8 mouse cellular contexts compared by ENCODE assay signal in the genomic region with DNA sequence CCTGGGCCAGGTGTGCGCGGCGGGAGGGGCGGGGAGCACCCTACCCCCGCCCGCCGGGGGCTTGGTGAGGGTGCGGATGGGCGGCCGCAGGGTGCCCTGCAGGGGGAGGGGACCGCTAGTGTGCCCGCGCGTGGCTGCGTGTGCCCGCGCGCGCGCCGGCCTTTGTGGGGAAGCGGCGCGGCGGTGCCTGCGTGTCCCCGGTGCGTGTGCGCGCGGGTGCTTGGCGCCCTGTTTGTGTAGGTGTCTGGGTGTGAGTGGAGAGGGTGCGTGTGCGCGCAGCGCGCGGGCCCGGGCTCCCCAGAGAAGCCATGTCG. TPM values are rescaled to one million over a fixed set of nuclear protein-coding genes. Genes with fewer than 3 reads are reported as not detected.
DNase-seq lines count a peak whose midpoint lies in the region; ATAC-seq and TF ChIP-seq lines count a peak whose summit lies in the region.

No protein-coding gene starts in this region.

- no peaks in the 10 kb centered on the region for H3K36me3 ChIP-seq in heart, adult 2 months (ENCODE audit: control insufficient read depth, insufficient read depth, low read length)
- H3K36me3 ChIP-seq in E14TG2a.4 (ENCODE audit: insufficient read depth, low read length): peaks cover 21% of the 10 kb centered on the region
- H3K36me3 ChIP-seq in embryonic facial prominence, embryonic 10.5 days (replicated peaks): peaks cover 11% of the 10 kb centered on the region
- no peaks in the 10 kb centered on the region for H3K36me3 ChIP-seq in intestine, postnatal 0 days (ENCODE audit: control insufficient read depth, insufficient read depth)
- no peaks in the 10 kb centered on the region for H3K36me3 ChIP-seq in stomach, embryonic 14.5 days (ENCODE audit: control insufficient read depth, insufficient read depth, low read length)

- H3K9ac ChIP-seq in heart, adult 2 months (ENCODE audit: low read depth, low read length): peak overlapping the region; percentile 91
- peak overlapping the region; percentile 49 for H3K9ac ChIP-seq in intestine, postnatal 0 days (ENCODE audit: low read depth, low read length)
- peak overlapping the region; percentile 80 for H3K9ac ChIP-seq in stomach, embryonic 14.5 days (replicated peaks; ENCODE audit: low read depth, low read length)

- no peaks in the 10 kb centered on the region for H3K27me3 ChIP-seq in heart, adult 2 months (ENCODE audit: control insufficient read depth, insufficient read depth, low read length)
- peaks cover 14% of the 10 kb centered on the region for H3K27me3 ChIP-seq in E14TG2a.4 (ENCODE audit: insufficient read depth, low read length)
- H3K27me3 ChIP-seq in embryonic facial prominence, embryonic 10.5 days (replicated peaks; ENCODE audit: low read depth, poor library complexity, severe bottlenecking): peaks cover 24% of the 10 kb centered on the region
- peaks cover 29% of the 10 kb centered on the region for H3K27me3 ChIP-seq in intestine, postnatal 0 days (replicated peaks; ENCODE audit: control insufficient read depth, insufficient read depth, low read length)
- no peaks in the 10 kb centered on the region for H3K27me3 ChIP-seq in stomach, embryonic 14.5 days (ENCODE audit: control insufficient read depth, insufficient read depth, low read length)

- DNase-seq in heart, adult 2 months: no peak
- DNase-seq in heart, adult 9 months (ENCODE audit: low spot score in 2 of 2): no peak
- peak; percentile 55 for DNase-seq in embryonic facial prominence, embryonic 10.5 days (ENCODE audit: low spot score)
- DNase-seq in lung, postnatal 4 days: peak; percentile 39 to 60
- DNase-seq in urinary bladder, adult 2 months (ENCODE audit: low spot score): no peak

- TF ChIP-seq EP300 in heart, adult 2 months (IDR thresholded peaks at IDR 0.05; ENCODE audit: insufficient read depth, low read depth, low read length): no peak

- TF ChIP-seq POLR2A in heart, adult 2 months (IDR thresholded peaks at IDR 0.05; ENCODE audit: insufficient read depth, low read depth, low read length): no peak

- no peak for ATAC-seq in intestine, postnatal 0 days
- no peak for ATAC-seq in stomach, embryonic 14.5 days (ENCODE audit: insufficient number of reproducible peaks, insufficient read depth, low FRiP score, low read depth)

- no peaks in the 10 kb centered on the region for H3K9me3 ChIP-seq in E14TG2a.4 (ENCODE audit: low read length)
- H3K9me3 ChIP-seq in embryonic facial prominence, embryonic 10.5 days: no peaks in the 10 kb centered on the region
- no peaks in the 10 kb centered on the region for H3K9me3 ChIP-seq in intestine, postnatal 0 days (ENCODE audit: control insufficient read depth)
- no peaks in the 10 kb centered on the region for H3K9me3 ChIP-seq in stomach, embryonic 14.5 days (ENCODE audit: control insufficient read depth, low read depth, low read length)

- intact Hi-C loops in heart, adult 2 months (cut with DNase I): no loop called here

- no peak overlapping the region for H3K27ac ChIP-seq in heart, adult 2 months
- H3K27ac ChIP-seq in embryonic facial prominence, embryonic 10.5 days (replicated peaks): peak overlapping the region; percentile 94
- no peak overlapping the region for H3K27ac ChIP-seq in intestine, postnatal 0 days (ENCODE audit: low read depth, low read length)
- H3K27ac ChIP-seq in stomach, embryonic 14.5 days (ENCODE audit: low read length): peak overlapping the region; percentile 96

- no peaks in the 10 kb centered on the region for H3K79me2 ChIP-seq in heart, adult 2 months (replicated peaks; ENCODE audit: control insufficient read depth, insufficient read depth, low read length)

- no peak for TF ChIP-seq CTCF in heart, adult 2 months (IDR thresholded peaks at IDR 0.05)
- TF ChIP-seq CTCF in E14TG2a.4 (conservative IDR thresholded peaks at IDR 0.05; ENCODE audit: low read length): no peak
- no peak for TF ChIP-seq CTCF in intestine, postnatal 0 days (IDR thresholded peaks at IDR 0.05; ENCODE audit: low read depth)

- WGBS in heart, adult 2 months: 0% methylated on average over 38 of the region's 40 CpGs
- under 1% methylated on average over 36 of the region's 40 CpGs for WGBS in embryonic facial prominence, embryonic 10.5 days
- WGBS in intestine, postnatal 0 days: under 1% methylated on average over 39 of the region's 40 CpGs
- 0% methylated on average over 37 of the region's 40 CpGs for WGBS in stomach, embryonic 14.5 days

- H3K4me3 ChIP-seq in heart, adult 2 months: peak overlapping the region; percentile 65
- H3K4me3 ChIP-seq in E14TG2a.4 (replicated peaks; ENCODE audit: low read length): peak overlapping the region; percentile 96
- peak overlapping the region; percentile 93 for H3K4me3 ChIP-seq in embryonic facial prominence, embryonic 10.5 days
- peak overlapping the region; percentile 75 for H3K4me3 ChIP-seq in intestine, postnatal 0 days (ENCODE audit: low read depth, low read length)
- peak overlapping the region; percentile 93 for H3K4me3 ChIP-seq in stomach, embryonic 14.5 days (ENCODE audit: low read depth, low read length)

- peak overlapping the region; percentile 84 for H3K4me2 ChIP-seq in intestine, postnatal 0 days (replicated peaks; ENCODE audit: low read depth)
- peak overlapping the region; percentile 84 for H3K4me2 ChIP-seq in stomach, embryonic 14.5 days (replicated peaks; ENCODE audit: low read depth, low read length)

- H3K4me1 ChIP-seq in heart, adult 2 months (ENCODE audit: control insufficient read depth, insufficient read depth, low read length): no peaks in the 10 kb centered on the region; the same call in 1 of the 2 replicates
- H3K4me1 ChIP-seq in E14TG2a.4 (replicated peaks; ENCODE audit: low read depth, low read length): peaks cover 71% of the 10 kb centered on the region
- H3K4me1 ChIP-seq in embryonic facial prominence, embryonic 10.5 days: peaks cover 80% of the 10 kb centered on the region
- H3K4me1 ChIP-seq in intestine, postnatal 0 days (replicated peaks; ENCODE audit: control insufficient read depth, insufficient read depth, low read length): no peaks in the 10 kb centered on the region
- peaks cover 43% of the 10 kb centered on the region for H3K4me1 ChIP-seq in stomach, embryonic 14.5 days (ENCODE audit: control insufficient read depth, insufficient read depth, low read length)

RNA-seq across cellular contexts. Expression of a gene that starts 1.0 kb away (rescaled TPM):
- total RNA-seq in heart, adult 2 months (2021): 10 to 100 TPM; 11.3 to 12.9 TPM
- 33.8 and 45.8 TPM in 2 replicates for polyA plus RNA-seq in heart, adult 2 months (2012; rRNA removed)
- 12.4 and 13.9 TPM in 2 replicates for polyA plus RNA-seq in embryonic facial prominence, embryonic 10.5 days (2016; fragmentation: Nextera tagmentation; extraction: Ambion mirVana)
- polyA plus RNA-seq in intestine, postnatal 0 days (2015; fragmentation: Nextera tagmentation; extraction: Ambion mirVana): 4.4 and 5.6 TPM in 2 replicates
- polyA plus RNA-seq in stomach, embryonic 14.5 days (2014; fragmentation: Nextera tagmentation; extraction: Ambion mirVana): 29.5 and 31.3 TPM in 2 replicates
- 39.4 and 48.3 TPM in 2 replicates for polyA plus RNA-seq in urinary bladder, adult 2 months (2012; rRNA removed)

RNA-seq across cellular contexts. Expression of a gene that starts 54.1 kb away (rescaled TPM):
- total RNA-seq in heart, adult 2 months (2021): 1 to 10 TPM; 1.3 to 1.7 TPM
- polyA plus RNA-seq in heart, adult 2 months (2012; rRNA removed): 1.9 and 2.8 TPM in 2 replicates
- 0.54 and 1.0 TPM in 2 replicates for polyA plus RNA-seq in embryonic facial prominence, embryonic 10.5 days (2016; fragmentation: Nextera tagmentation; extraction: Ambion mirVana)
- polyA plus RNA-seq in intestine, postnatal 0 days (2015; fragmentation: Nextera tagmentation; extraction: Ambion mirVana): 0.09 and 0.12 TPM in 2 replicates
- polyA plus RNA-seq in stomach, embryonic 14.5 days (2014; fragmentation: Nextera tagmentation; extraction: Ambion mirVana): 0.56 and 0.70 TPM in 2 replicates
- polyA plus RNA-seq in urinary bladder, adult 2 months (2012; rRNA removed): 0.69 and 0.96 TPM in 2 replicates

RNA-seq across cellular contexts. Expression of a gene that starts 54.4 kb away (rescaled TPM):
- total RNA-seq in heart, adult 2 months (2021): 1 to 10 TPM; 1.7 to 1.8 TPM
- polyA plus RNA-seq in heart, adult 2 months (2012; rRNA removed): 2.2 and 3.7 TPM in 2 replicates
- 95.4 and 105 TPM in 2 replicates for polyA plus RNA-seq in embryonic facial prominence, embryonic 10.5 days (2016; fragmentation: Nextera tagmentation; extraction: Ambion mirVana)
- polyA plus RNA-seq in intestine, postnatal 0 days (2015; fragmentation: Nextera tagmentation; extraction: Ambion mirVana): 13.8 and 16.0 TPM in 2 replicates
- 53.2 and 58.2 TPM in 2 replicates for polyA plus RNA-seq in stomach, embryonic 14.5 days (2014; fragmentation: Nextera tagmentation; extraction: Ambion mirVana)
- 2.3 and 3.1 TPM in 2 replicates for polyA plus RNA-seq in urinary bladder, adult 2 months (2012; rRNA removed)

Comparison
In these comparisons a context has a peak if more than half of its experiments do, and no peak if none do; other contexts are left out.
1. DNase-seq: peak in embryonic facial prominence, embryonic 10.5 days (single experiment) and lung, postnatal 4 days (2 of 2); none in heart, adult 2 months (0 of 2), heart, adult 9 months (0 of 2) and urinary bladder, adult 2 months (single experiment).
2. H3K27ac ChIP-seq: peak in embryonic facial prominence, embryonic 10.5 days (single experiment) and stomach, embryonic 14.5 days (single experiment); none in heart, adult 2 months (single experiment) and intestine, postnatal 0 days (single experiment).
3. Peak in every context shown above with its lines, with median percentiles within 50 percentile points of each other: H3K4me3 ChIP-seq and H3K9ac ChIP-seq.